Mouse (Mus musculus): ENCODE results near the gene Snrnp35.
"Not testable (repeated sequence)": the region's sequence is repeated elsewhere in the genome, so short reads cannot be mapped to it uniquely, and the experiment has no call there.

Gene Snrnp35

GRCm38 (mm10) chr5:124482966-124483654, at the start of gene Snrnp35:
TSS of gene Snrnp35 (plus strand) at chr5:124483134.
- DNase-seq (ENCODE audit: low read depth, low spot score) = peak; percentile 86

GRCm38 (mm10) chr5:124438229-124438628, 44.7 kb upstream of the Snrnp35 start:
- DNase-seq (ENCODE audit: low read depth, low spot score) = no peak

- no peak for DNase-seq (ENCODE audit: low read depth, low spot score)
These were observed 44.2 kb upstream of the Snrnp35 start for GRCm38 (mm10) chr5:124438746-124439145.

GRCm38 (mm10) chr5:124439447-124440093, 43.4 kb upstream of the Snrnp35 start, which contains the start of gene Kmt5a:
TSS of gene Kmt5a (plus strand) at chr5:124439930.
- DNase-seq (ENCODE audit: low read depth, low spot score) = peak; percentile 93

- no peak for DNase-seq (ENCODE audit: low read depth, low spot score)
These were observed 42.7 kb upstream of the Snrnp35 start for GRCm38 (mm10) chr5:124440094-124440701.

GRCm38 (mm10) chr5:124442628-124443027, 40.3 kb upstream of the Snrnp35 start:
- DNase-seq (ENCODE audit: low read depth, low spot score) = no peak

- DNase-seq (ENCODE audit: low read depth, low spot score) = no peak
These were observed 38.7 kb upstream of the Snrnp35 start for GRCm38 (mm10) chr5:124444208-124444607.

- DNase-seq (ENCODE audit: low read depth, low spot score) = no peak
These were observed 38.0 kb upstream of the Snrnp35 start for GRCm38 (mm10) chr5:124444661-124445561.

GRCm38 (mm10) chr5:124445621-124446293, 37.2 kb upstream of the Snrnp35 start:
- DNase-seq (ENCODE audit: low read depth, low spot score) = no peak

- no peak for DNase-seq (ENCODE audit: low read depth, low spot score)
These were observed 36.5 kb upstream of the Snrnp35 start for GRCm38 (mm10) chr5:124446301-124446881.

- DNase-seq (ENCODE audit: low read depth, low spot score) = no peak
These were observed 33.4 kb upstream of the Snrnp35 start for GRCm38 (mm10) chr5:124449494-124449893.

- no peak for DNase-seq (ENCODE audit: low read depth, low spot score)
These were observed 32.9 kb upstream of the Snrnp35 start for GRCm38 (mm10) chr5:124450051-124450450.

- DNase-seq (ENCODE audit: low read depth, low spot score) = no peak
These were observed 32.1 kb upstream of the Snrnp35 start for GRCm38 (mm10) chr5:124450641-124451340.

- peak; percentile 83 for DNase-seq (ENCODE audit: low read depth, low spot score)
These were observed 30.3 kb upstream of the Snrnp35 start for GRCm38 (mm10) chr5:124452494-124453228.

- DNase-seq (ENCODE audit: low read depth, low spot score) = no peak
These were observed 29.4 kb upstream of the Snrnp35 start for GRCm38 (mm10) chr5:124453339-124454081.

GRCm38 (mm10) chr5:124454082-124454419, 28.9 kb upstream of the Snrnp35 start:
- no peak for DNase-seq (ENCODE audit: low read depth, low spot score)

- no peak for DNase-seq (ENCODE audit: low read depth, low spot score)
These were observed 26.2 kb upstream of the Snrnp35 start for GRCm38 (mm10) chr5:124456762-124457161.

GRCm38 (mm10) chr5:124460922-124461321, 22.0 kb upstream of the Snrnp35 start:
- not testable (repeated sequence) for DNase-seq (ENCODE audit: low read depth, low spot score)
